Mouse (Mus musculus) small intestine, adult 2 months (tissue): ENCODE data around the gene Rbfox1.

Source experiments
- CTCF ChIP-seq: fragments of 200-500 bp; IDR thresholded peaks from 2 replicates; pipeline ENCODE4 v1.5.1; 2012; ENCODE audit warnings: low read depth, mild to moderate bottlenecking, control low read depth, inconsistent platforms, low read length, moderate library complexity, mixed read lengths; ENCODE audit not compliant: insufficient replicate concordance, insufficient read length; ENCODE audit errors: extremely low read depth
- POLR2A ChIP-seq: fragments of 200-500 bp; IDR thresholded peaks from 2 replicates; pipeline ENCODE4 v1.6.1; 2012; ENCODE audit warnings: low read depth, mild to moderate bottlenecking, control low read depth, inconsistent platforms, low read length, moderate library complexity

GRCm38 (mm10) chr16:6502219-6502618, 617.1 kb downstream of the Rbfox1 start:
- TF ChIP-seq CTCF (peak; percentile 15; the same call in 1 of the 2 replicates), POLR2A (no peak)
